Mouse (Mus musculus): ENCODE results near the gene Catsper1. TPM values are rescaled to one million over a fixed set of nuclear protein-coding genes. Genes with fewer than 3 reads are reported as not detected.
"Not testable (repeated sequence)": the region's sequence is repeated elsewhere in the genome, so short reads cannot be mapped to it uniquely, and the experiment has no call there.

Catsper1 gene
- polyA plus RNA-seq, 1 experiment from 2014 or later, result not detected

- no peaks in the 10 kb centered on the region for H3K36me3 ChIP-seq (replicated peaks)
- ATAC-seq (ENCODE audit: insufficient read depth), result no peak
- no peak overlapping the region for H3K4me3 ChIP-seq (replicated peaks)
- H3K27me3 ChIP-seq, result no peaks in the 10 kb centered on the region; the same call in 1 of the 2 replicates
- H3K9ac ChIP-seq, result no peak overlapping the region
- no peaks in the 10 kb centered on the region for H3K4me1 ChIP-seq (replicated peaks)
- WGBS (ENCODE audit: insufficient replicate concordance), result 64% methylated on average over 8 of the region's 8 CpGs
- H3K4me2 ChIP-seq, result no peak overlapping the region
- H3K27ac ChIP-seq (replicated peaks), result no peak overlapping the region
- H3K9me3 ChIP-seq (replicated peaks), result 0 out of 2 replicates have a peak, but pooled peaks cover 4% of the 10 kb centered on the region
These were observed 22.4 kb upstream of the Catsper1 start for GRCm38 (mm10) chr19:5313189-5313588.

GRCm38 (mm10) chr19:5323801-5324200 lies 11.7 kb upstream of the Catsper1 start:
- no peak for ATAC-seq (ENCODE audit: insufficient read depth)
- 38% methylated on average over 17 of the region's 17 CpGs for WGBS (ENCODE audit: insufficient replicate concordance)
- H3K4me3 ChIP-seq (replicated peaks), result no peak overlapping the region
- no peak overlapping the region for H3K9ac ChIP-seq
- no peaks in the 10 kb centered on the region for H3K36me3 ChIP-seq (replicated peaks)
- H3K27ac ChIP-seq (replicated peaks), result no peak overlapping the region
- H3K9me3 ChIP-seq (replicated peaks), result no peaks in the 10 kb centered on the region
- no peaks in the 10 kb centered on the region for H3K4me1 ChIP-seq (replicated peaks)
- no peak overlapping the region for H3K4me2 ChIP-seq
- no peaks in the 10 kb centered on the region for H3K27me3 ChIP-seq

GRCm38 (mm10) chr19:5327970-5328369 lies 7.6 kb upstream of the Catsper1 start:
- Histone ChIP-seq H3K4me2 (no peak overlapping the region), H3K27me3 (no peaks in the 10 kb centered on the region), H3K4me1 (replicated peaks) (no peaks in the 10 kb centered on the region), H3K27ac (replicated peaks) (no peak overlapping the region), H3K4me3 (replicated peaks) (no peak overlapping the region), H3K9me3 (replicated peaks) (no peaks in the 10 kb centered on the region), H3K9ac (no peak overlapping the region), H3K36me3 (replicated peaks) (no peaks in the 10 kb centered on the region)
- 71% methylated on average over 19 of the region's 19 CpGs for WGBS (ENCODE audit: insufficient replicate concordance)
- ATAC-seq (ENCODE audit: insufficient read depth), result no peak

DNA sequence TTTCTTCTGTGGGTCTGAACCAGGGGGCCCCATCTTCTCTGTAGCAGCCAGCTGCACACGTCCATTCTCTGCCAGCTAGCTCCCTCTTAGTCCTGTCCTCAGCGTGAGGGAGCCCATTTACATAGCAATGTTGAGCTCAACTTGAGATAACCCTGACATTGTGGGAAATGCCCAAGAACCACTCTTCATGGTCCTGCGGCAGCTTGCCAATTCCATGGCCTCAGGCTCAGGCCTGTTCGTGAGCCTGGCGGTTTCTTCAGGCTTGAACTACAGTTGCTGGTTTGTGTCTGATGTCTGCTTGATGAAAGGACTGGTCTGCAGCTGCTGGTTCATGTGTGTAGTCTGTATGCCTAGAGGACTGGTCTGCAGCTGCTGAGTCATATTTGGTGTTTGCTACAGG lies 800 bp upstream of the Catsper1 start:
- H3K4me2 ChIP-seq, result no peak overlapping the region
- H3K4me3 ChIP-seq (replicated peaks), result no peak overlapping the region
- no peaks in the 10 kb centered on the region for H3K4me1 ChIP-seq (replicated peaks)
- no peak overlapping the region for H3K9ac ChIP-seq
- no peak for ATAC-seq (ENCODE audit: insufficient read depth)
- 57% methylated on average over 5 of the region's 5 CpGs for WGBS (ENCODE audit: insufficient replicate concordance)
- H3K27me3 ChIP-seq, result no peaks in the 10 kb centered on the region
- no peaks in the 10 kb centered on the region for H3K9me3 ChIP-seq (replicated peaks)
- H3K36me3 ChIP-seq (replicated peaks), result no peaks in the 10 kb centered on the region
- no peak overlapping the region for H3K27ac ChIP-seq (replicated peaks)

- no peak for ATAC-seq (ENCODE audit: insufficient read depth)
- no peaks in the 10 kb centered on the region; the same call in 1 of the 2 replicates for H3K27me3 ChIP-seq
- no peaks in the 10 kb centered on the region for H3K9me3 ChIP-seq (replicated peaks)
- WGBS (ENCODE audit: insufficient replicate concordance), result 13% methylated on average over 5 of the region's 5 CpGs
- H3K4me2 ChIP-seq, result no peak overlapping the region
- H3K4me3 ChIP-seq (replicated peaks), result no peak overlapping the region
- no peaks in the 10 kb centered on the region for H3K4me1 ChIP-seq (replicated peaks)
- H3K36me3 ChIP-seq (replicated peaks), result no peaks in the 10 kb centered on the region
- H3K9ac ChIP-seq, result no peak overlapping the region
- no peak overlapping the region for H3K27ac ChIP-seq (replicated peaks)
These were observed 2.4 kb downstream of the Catsper1 start for GRCm38 (mm10) chr19:5337975-5338374.

GRCm38 (mm10) chr19:5341360-5341759 lies 5.8 kb downstream of the Catsper1 start:
- Histone ChIP-seq H3K36me3 (replicated peaks) (no peaks in the 10 kb centered on the region), H3K4me3 (replicated peaks) (no peak overlapping the region), H3K4me2 (no peak overlapping the region), H3K9ac (no peak overlapping the region), H3K9me3 (replicated peaks) (no peaks in the 10 kb centered on the region), H3K27me3 (no peaks in the 10 kb centered on the region; the same call in 1 of the 2 replicates), H3K4me1 (replicated peaks) (no peaks in the 10 kb centered on the region), H3K27ac (replicated peaks) (no peak overlapping the region)
- ATAC-seq (ENCODE audit: insufficient read depth), result no peak
- whole genome bisulfite sequencing (ENCODE audit: insufficient replicate concordance), result 79% methylated on average over 7 of the region's 7 CpGs

DNA sequence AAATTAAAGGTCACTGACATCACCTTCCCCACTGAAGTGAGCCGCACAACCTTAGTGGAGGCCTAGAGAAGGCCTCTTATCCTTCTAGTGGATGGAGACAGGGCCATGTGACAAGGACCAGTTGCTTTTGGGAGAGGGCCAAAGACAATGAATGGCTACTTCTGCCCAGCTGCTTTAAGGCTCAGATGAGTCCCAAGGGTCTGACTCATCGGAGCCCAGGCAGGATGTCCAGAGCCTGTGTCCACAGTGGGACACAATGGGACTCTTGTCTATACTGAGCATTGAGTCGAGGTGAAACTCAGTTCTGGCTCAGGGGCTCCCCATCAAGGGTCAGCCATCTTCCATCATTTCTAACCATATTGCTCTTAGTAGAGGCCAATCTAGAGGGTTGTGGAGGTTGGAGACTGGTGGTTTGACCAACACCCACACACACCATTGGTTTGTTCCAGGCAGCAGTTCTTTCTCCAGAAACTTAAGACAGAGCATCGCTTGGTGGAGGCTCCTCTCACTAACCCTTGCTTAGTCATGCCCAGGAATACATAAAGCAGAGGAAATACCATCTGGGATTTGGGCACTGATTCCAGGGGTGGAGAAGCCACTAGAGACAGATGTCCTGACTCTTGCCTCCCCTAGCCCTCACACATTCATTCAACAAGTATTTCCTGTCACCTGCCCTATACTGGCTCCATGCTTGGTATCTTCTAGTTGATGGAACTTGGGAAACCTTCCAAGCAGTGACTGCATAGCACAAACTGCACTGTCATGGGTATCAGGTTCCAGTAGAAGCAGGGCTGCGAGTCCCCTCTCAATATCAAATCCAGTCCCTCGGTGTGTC lies 10.0 kb downstream of the Catsper1 start:
- Histone ChIP-seq H3K4me1 (replicated peaks) (peaks cover 6% of the 10 kb centered on the region), H3K27ac (replicated peaks) (no peak overlapping the region), H3K36me3 (replicated peaks) (no peaks in the 10 kb centered on the region), H3K4me2 (no peak overlapping the region), H3K4me3 (replicated peaks) (no peak overlapping the region), H3K27me3 (peaks cover 5% of the 10 kb centered on the region; the same call in 1 of the 2 replicates), H3K9ac (no peak overlapping the region), H3K9me3 (replicated peaks) (no peaks in the 10 kb centered on the region)
- no peak for ATAC-seq (ENCODE audit: insufficient read depth)
- 56% methylated on average over 6 of the region's 6 CpGs for WGBS (ENCODE audit: insufficient replicate concordance)

- Histone ChIP-seq H3K27ac (replicated peaks) (no peak overlapping the region), H3K36me3 (replicated peaks) (no peaks in the 10 kb centered on the region), H3K9me3 (replicated peaks) (no peaks in the 10 kb centered on the region), H3K4me1 (replicated peaks) (peaks cover 6% of the 10 kb centered on the region), H3K4me2 (no peak overlapping the region), H3K27me3 (peaks cover 5% of the 10 kb centered on the region; the same call in 1 of the 2 replicates), H3K9ac (no peak overlapping the region), H3K4me3 (replicated peaks) (no peak overlapping the region)
- WGBS (ENCODE audit: insufficient replicate concordance), result 63% methylated on average over 6 of the region's 6 CpGs
- ATAC-seq (ENCODE audit: insufficient read depth), result no peak
These were observed 12.5 kb downstream of the Catsper1 start for GRCm38 (mm10) chr19:5348064-5348463.

DNA sequence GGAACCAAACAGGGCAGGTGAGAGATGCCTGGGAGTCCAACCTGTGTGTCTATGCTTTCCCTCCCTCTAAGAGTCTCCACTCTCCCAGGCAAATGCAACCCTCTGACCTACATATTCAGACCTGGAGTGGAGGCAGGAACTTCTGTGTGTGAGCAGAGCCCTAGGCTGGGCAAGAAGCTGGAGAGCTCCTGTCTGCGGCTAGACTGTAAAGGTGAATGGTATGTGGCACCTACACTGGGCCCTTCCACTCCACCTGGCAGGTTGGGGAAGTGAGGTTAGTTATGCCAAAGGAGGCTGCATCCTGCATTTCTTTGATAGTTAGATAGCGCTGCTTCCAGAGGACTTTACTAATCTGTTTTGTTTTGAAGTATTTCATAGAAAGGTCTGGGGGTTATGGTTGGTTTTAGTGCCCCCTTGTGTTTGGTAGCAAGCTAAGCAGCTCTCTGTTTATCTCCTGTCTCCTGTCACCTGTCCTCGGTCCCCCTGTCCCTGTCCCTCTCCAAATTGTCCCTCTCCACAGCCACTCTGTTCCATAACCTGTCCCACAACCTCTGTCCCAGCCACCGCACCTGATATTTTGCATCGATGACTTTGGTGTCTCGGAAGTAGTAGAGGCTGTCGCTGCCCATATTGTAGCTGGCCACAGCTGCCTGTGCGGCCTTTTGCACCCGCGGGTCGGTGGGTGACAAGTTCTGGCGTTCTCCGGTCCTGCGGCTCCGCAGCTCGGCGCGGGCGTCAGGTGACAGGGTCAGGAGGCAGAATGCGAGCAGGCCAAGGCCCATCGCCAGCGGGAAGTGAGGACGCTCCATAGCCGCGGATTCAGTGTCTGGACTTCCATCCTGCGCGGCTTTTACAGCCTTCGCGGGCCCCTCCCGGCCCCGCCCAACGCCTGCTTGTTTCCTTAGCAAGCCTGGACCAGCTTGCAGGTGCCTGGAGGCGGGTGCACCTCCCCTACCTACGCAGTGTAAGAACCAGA lies 13.3 kb downstream of the Catsper1 start:
- H3K9ac ChIP-seq, result peak overlapping the region; percentile 46
- H3K27me3 ChIP-seq, result peaks cover 5% of the 10 kb centered on the region; the same call in 1 of the 2 replicates
- WGBS (ENCODE audit: insufficient replicate concordance), result 5% methylated on average over 34 of the region's 34 CpGs
- H3K36me3 ChIP-seq (replicated peaks), result no peaks in the 10 kb centered on the region
- H3K27ac ChIP-seq (replicated peaks), result no peak overlapping the region
- H3K4me1 ChIP-seq (replicated peaks), result peaks cover 6% of the 10 kb centered on the region
- H3K4me2 ChIP-seq, result peak overlapping the region; percentile 76
- no peak for ATAC-seq (ENCODE audit: insufficient read depth)
- peak overlapping the region; percentile 47 for H3K4me3 ChIP-seq (replicated peaks)
- H3K9me3 ChIP-seq (replicated peaks), result no peaks in the 10 kb centered on the region

- Histone ChIP-seq H3K4me3 (replicated peaks) (peak within 1 kb of the TSS; percentile 47), H3K4me2 (peak within 1 kb of the TSS; percentile 76), H3K9ac (peak within 1 kb of the TSS; percentile 46)
- H3K27me3 ChIP-seq; H3K9me3 ChIP-seq (replicated peaks); H3K27ac ChIP-seq (replicated peaks); H3K36me3 ChIP-seq (replicated peaks); ATAC-seq (ENCODE audit: insufficient read depth); H3K4me1 ChIP-seq (replicated peaks): not testable (repeated sequence)
- WGBS (ENCODE audit: insufficient replicate concordance), result 52% methylated on average over 6 of the region's 6 CpGs
These were observed 13.9 kb downstream of the Catsper1 start, which contains the start of gene Cst6 for GRCm38 (mm10) chr19:5349502-5349873. Gene Cst6, minus strand, starts transcription at chr19:5349574.

GRCm38 (mm10) chr19:5353609-5354008 lies 18.1 kb downstream of the Catsper1 start:
- H3K9me3 ChIP-seq (replicated peaks), result no peaks in the 10 kb centered on the region
- H3K27ac ChIP-seq (replicated peaks), result no peak overlapping the region
- H3K4me3 ChIP-seq (replicated peaks), result no peak overlapping the region
- ATAC-seq (ENCODE audit: insufficient read depth), result no peak
- H3K27me3 ChIP-seq, result peaks cover 5% of the 10 kb centered on the region; the same call in 1 of the 2 replicates
- H3K4me1 ChIP-seq (replicated peaks), result peaks cover 6% of the 10 kb centered on the region
- no peak overlapping the region for H3K4me2 ChIP-seq
- no peaks in the 10 kb centered on the region for H3K36me3 ChIP-seq (replicated peaks)
- H3K9ac ChIP-seq, result no peak overlapping the region
- WGBS (ENCODE audit: insufficient replicate concordance), result 63% methylated on average over 2 of the region's 2 CpGs

Measured in liver, embryonic 15.5 days (tissue).